Mouse (Mus musculus) embryonic stem cell, embryonic (primary cell): ENCODE measurements at regions not wholly inside any gene's neighbourhood (a gene's known extent, or its start where the extent isn't known, plus 50 kb on each side); places are given as distances from the start of the nearest gene placed in this dataset.

Experiments used
- CTCF ChIA-PET, 4 experiments: fragments of 300-600 bp in 2 of 4; fragments of 350-600 bp in 2 of 4; sonication (Branson Sonifier 250); formaldehyde crosslinking; loops; one replicate each; lab custom pipeline; 2022; ENCODE audit warnings: inconsistent platforms in 2 of 4; lab: Charles Lee
- POLR2A ChIA-PET, 4 experiments: fragments of 300-600 bp in 2 of 4; fragments of 350-600 bp in 2 of 4; sonication (Branson Sonifier 250); formaldehyde crosslinking; loops; one replicate each; lab custom pipeline; 2022; ENCODE audit warnings: antibody characterized with exemption in 4 of 4, inconsistent platforms in 1 of 4; lab: Charles Lee

DNA sequence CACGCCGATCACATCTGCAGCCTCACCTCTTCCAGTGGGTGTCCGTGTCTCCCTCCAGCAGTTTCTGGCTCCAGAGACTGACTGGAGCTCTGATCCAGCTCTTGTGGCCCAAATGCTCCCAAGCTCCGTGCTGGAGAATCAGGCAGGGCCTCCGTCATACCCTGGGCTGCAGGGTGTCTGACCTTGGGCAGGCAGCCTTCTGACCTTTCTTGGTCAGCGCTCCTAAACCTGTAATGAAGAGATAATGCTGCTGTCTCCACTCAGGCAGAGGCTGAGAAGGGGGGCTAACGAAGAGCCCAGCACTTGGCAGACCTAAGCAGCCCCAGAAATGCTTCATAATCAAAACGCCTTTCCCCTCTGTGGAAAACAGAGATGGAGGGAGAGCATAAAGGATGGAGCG lies 89.9 kb upstream of the Mef2a start:
- CTCF ChIA-PET: interaction anchor here in 1 of 4 experiments (2.6 kb wide), 1 partner anchor 167 kb away, joined by 7 read pairs; no protein-coding TSS in a partner anchor
- POLR2A ChIA-PET: no interaction called here

DNA sequence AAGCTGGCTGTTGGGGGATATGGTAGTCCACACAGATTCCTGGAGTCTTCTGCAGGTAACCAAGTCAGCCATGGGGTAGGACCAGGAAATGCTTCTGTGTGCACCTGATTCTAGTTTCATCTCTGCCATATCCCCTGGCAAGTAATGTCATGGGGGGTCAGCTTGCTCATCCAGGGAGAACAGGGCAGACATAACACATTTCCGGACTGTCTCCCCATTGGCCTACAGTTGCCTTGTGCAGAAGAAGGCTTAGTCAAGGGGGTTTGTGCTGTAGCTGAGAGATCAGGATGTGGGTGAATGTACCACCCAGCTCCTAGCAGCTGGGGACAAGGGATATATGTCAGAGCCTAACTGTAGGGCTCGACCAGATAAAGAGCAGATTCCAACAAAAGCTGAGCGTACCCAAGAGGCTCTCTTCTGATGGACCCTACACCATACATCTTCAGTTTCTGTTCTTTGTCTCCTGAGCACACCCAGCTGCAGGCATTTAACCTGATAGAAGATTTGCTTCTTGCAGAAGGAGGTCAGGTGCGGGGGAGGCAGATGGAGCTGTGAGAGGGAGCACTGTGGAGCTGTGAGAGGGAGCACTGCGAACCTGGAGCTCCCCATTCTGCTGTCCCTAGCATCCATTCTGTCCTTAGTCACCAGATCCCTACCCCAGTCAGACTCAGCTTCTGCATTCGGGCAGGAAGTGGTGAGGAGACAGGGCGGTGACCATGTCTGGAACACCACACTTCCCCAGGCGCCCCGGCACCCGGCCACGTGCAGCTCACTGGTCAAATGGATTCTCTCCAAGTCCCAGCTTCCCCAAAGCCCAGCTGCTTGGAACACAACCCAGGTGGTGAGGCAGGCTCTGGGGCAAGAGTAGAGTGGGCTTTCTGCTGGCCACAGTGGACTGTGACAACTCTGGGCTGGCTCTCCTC lies 88.9 kb upstream of the Mef2a start:
- POLR2A ChIA-PET: interaction anchor here in 2 of 4 experiments (1.0 to 1.5 kb wide), 2 partner anchors 10 to 18 kb away, joined by 3 to 6 read pairs; no protein-coding TSS in a partner anchor
- CTCF ChIA-PET: interaction anchor here in 1 of 4 experiments (2.6 kb wide), 1 partner anchor 168 kb away, joined by 7 read pairs; no protein-coding TSS in a partner anchor

DNA sequence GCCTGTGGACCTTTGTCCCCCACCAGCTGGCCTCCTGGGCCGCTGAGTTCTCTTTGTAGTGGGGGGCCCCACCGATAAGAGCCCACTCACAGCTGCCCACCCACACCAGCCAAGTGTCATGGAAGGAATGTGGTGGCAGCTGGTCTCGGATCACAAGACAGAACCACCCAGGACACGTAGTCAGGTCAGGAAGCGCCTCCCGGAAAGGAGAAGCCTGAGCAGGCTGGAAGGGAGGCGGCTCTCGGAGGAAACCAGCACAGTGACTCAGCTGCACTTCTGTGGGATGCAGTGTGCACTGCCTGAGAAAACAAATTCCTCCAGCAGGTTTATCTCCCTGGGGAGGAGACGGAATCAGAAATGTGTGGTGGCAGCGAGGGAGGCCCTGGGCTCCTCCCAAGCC lies 87.2 kb upstream of the Mef2a start:
- POLR2A ChIA-PET: no interaction called here
- CTCF ChIA-PET: no interaction called here

DNA sequence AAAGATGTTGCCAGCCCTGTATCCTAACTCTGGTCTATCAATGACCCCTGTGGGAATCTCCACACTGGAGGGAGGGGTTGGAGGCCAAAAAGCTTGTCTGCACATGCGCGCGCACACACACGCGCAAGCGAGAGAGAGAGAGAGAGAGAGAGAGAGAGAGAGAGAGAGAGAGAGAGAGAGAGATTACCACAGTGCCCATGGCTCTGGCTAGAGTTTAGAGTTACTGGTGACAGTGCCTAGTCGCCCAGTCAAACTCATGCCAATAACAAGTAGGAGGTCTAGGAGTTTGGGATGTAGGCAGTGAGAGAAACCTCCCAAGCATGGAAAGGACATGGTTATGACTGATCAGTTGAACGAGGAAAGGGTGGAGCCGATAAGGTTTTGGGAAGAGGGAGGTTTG lies 86.6 kb upstream of the Mef2a start:
- CTCF ChIA-PET: interaction anchor here in 1 of 4 experiments (0.6 kb wide), 1 partner anchor 275 kb away, joined by 6 read pairs; no protein-coding TSS in a partner anchor
- POLR2A ChIA-PET: interaction anchor here in 1 of 4 experiments (0.8 kb wide), 1 partner anchor 779 kb away, joined by 6 read pairs; no protein-coding TSS in a partner anchor

DNA sequence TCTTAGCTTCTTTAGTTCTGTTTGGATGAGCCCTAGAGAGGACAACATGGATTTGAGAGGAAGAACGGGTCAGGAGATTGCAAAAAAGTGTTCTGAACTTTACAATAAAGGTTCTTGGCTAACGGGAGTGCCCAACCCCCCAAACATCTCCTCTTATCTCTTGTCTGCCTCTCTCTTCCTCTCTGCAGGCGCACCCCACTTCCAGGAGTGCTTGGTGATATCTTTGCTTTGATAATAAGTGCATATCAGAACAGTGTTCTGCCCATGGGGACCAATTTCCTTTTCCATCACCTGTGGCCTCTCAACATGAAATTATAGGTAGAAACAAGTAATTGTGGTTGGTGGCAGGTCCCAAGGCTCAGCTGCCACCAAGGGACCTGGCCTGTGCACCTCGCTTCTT lies 86.0 kb upstream of the Mef2a start:
- ChIA-PET POLR2A (interaction anchor here in 1 of 4 experiments (0.8 kb wide), 1 partner anchor 778 kb away, joined by 6 read pairs; no protein-coding TSS in a partner anchor), CTCF (interaction anchor here in 1 of 4 experiments (0.6 kb wide), 1 partner anchor 274 kb away, joined by 6 read pairs; no protein-coding TSS in a partner anchor)

DNA sequence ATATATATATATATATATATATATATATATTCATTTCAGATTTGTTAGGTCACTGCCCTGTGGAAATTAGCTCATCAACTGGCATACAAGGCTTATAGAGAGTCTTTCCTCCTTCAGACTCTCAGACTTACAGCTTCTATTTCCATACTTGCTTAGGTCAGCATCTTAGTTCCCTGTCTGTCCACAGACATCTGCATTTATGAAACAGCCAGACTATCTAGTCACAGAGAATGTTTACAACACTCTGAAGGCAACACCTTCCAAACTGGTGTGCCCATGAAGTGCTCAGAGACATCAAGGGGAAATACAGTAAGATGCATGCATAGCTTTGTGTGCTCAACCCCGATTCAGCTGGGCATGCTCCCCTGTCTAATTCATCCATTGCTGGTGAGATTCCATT lies 85.2 kb upstream of the Mef2a start:
- ChIA-PET POLR2A (no interaction called here), CTCF (interaction anchor here in 1 of 4 experiments (0.5 kb wide), 1 partner anchor 13 kb away, joined by 5 read pairs; no protein-coding TSS in a partner anchor)

DNA sequence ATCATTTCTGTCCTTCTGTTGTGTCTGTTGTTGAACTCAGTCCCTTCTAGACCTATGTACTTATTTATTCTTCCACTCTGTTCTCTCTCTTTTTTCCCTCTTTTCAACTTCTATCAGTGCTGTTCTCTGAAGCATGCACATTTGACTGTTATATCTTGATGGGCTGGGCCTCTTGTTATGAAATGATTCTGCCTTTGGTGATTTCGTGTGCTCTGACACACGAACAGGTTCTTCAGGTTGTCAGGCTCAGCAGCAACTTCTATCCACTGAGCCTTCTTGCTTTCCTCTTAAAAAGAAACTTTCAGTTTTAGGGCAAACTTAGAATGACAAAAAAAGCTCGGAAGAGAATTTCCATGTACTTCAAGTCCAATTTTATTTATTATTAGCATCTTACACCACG lies 83.4 kb upstream of the Mef2a start:
- CTCF ChIA-PET: no interaction called here

DNA sequence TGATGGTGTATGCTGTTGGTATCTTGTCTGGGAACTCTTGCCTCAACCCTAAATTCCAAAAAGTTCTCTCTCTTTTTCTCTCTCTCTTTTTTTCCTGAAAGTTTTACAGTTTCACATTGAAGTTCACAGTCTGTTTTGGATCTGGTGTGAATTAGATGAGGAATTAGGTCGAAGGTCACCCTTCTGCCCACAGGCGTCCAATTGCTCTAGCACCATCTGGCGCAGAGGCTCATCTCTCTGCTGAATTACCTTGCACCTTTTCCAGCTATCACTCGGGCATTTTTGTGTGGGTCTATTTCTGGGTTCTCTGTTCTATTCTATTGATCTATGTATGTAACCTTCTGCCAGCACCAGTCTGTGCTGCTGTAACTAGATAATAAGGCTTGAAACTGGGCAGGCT lies 81.8 kb upstream of the Mef2a start:
- CTCF ChIA-PET: no interaction called here
- POLR2A ChIA-PET: no interaction called here

More for the DNA sequence above, 83.4 kb upstream of the Mef2a start:
- POLR2A ChIA-PET: no interaction called here

DNA sequence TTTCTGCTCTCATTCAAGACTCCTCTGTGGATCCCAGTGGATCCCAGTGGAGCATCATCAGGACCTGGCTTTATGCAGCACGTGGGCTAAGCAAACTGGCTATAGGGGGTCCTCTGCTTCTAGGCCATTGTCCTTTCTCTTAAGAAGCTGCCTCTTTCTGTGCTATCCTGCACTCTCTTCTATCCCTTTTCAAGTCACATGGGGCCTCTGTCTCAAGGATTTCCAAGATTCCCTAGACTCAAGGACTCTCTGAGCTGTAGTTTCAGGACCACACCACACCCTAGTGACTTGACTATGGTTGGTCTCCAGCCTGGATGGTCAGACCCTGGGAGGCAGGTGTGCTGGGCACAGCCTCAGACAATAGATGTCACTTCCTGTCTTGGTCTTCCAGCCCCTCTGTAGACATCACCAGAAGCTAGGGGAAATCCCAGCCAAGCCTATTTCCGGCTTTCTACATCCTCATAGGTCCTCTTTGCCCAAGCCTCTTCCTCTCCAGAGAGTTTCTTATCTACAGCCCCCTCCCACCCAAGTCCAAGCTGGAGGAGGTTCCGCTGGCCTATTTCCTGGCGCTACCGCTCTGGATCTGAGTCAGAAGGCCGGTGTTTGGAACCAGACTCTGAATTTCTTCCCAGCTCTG lies 78.6 kb upstream of the Mef2a start:
- ChIA-PET CTCF (no interaction called here), POLR2A (interaction anchor here in 1 of 4 experiments (1.2 kb wide), 1 partner anchor 13 kb away, joined by 3 read pairs; no protein-coding TSS in a partner anchor)

DNA sequence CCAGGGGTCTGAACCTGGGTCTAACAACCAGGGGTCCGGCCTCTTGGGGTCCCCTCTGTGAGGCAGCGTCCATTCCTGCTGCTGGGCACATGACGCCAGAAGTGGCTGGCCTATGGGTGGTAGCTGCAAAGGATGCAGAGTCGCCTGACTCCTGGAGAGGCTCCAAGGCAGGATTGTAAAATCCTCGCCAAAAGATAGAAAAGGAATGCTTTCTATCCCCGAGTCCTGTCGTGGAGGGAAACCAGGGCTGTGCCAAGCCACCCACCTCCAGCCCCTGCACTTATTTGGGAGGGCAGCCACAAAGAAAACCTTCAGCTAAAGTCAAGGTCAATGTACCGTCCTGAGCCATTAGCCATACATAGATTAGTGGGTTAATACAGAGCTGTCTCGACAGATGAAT lies 73.9 kb upstream of the Mef2a start:
- CTCF ChIA-PET: interaction anchor here in 1 of 4 experiments (0.5 kb wide), 1 partner anchor 1750 kb away, joined by 5 read pairs; no protein-coding TSS in a partner anchor
- POLR2A ChIA-PET: interaction anchor here in 1 of 4 experiments (0.9 kb wide), 1 partner anchor 28 kb away, joined by 3 read pairs; no protein-coding TSS in a partner anchor

DNA sequence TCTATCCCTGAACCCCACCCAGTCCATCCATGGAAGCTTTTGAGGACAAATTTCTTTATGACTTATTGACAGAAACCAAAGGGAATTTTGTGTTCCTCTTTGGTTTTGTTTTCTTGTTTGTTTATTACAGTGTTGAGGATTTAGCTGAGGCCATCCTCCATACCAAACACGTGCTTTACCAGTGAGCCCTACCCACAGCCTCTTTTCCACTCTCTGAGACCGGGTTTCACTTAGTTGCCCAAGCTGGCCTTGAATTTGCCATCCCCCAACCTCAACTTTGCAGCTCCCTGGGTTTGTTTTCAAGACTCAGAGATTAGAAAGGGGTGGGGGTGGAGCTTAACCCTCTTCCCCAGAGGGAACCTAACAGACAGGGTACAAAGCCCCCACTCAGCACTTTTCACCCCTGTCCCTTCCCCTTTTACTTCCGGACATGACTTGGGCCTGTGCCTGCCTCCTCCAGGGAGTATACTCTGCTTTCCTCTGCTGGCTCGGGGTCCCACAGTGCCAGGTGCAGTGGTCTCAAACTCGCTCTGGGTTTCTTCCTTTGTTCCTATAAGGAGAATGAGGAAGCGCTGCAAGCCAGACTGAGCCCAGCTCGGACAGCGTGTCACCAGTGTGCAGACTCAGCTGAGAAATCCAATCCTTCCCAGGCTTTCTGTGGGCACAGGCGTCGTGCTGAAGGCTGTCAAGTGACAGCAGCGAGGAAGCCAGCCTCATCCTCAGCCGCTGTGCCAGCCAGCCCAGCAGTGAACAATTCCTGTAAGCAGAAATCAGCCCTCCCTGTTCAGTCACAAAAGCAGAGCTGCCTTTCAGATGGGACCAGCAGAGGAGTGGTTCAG lies 72.8 kb upstream of the Mef2a start:
- POLR2A ChIA-PET: interaction anchor here in 1 of 4 experiments (0.6 to 0.9 kb wide), 2 partner anchors 12 to 27 kb away, joined by 3 read pairs; no protein-coding TSS in a partner anchor

DNA sequence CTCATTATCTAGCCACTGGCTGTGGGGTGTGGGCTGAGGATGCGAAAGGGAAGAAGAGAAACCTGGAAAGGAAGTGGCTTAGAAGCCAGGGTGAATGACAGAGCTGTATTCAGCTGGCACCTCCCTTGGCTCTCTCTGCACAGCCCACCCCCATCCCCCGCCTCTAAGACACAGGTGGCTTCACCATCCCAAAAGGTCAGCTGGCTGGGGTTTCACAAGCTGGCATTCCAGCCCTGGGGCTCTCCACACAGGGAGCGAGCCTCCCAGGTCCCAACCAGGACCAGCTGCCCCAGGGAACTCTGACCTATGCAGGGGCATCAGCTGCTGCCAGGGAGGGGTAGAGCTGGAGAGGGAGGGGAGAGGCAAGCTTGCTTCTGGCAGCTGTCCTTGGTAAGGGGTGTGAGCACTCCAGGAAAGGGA lies 71.9 kb upstream of the Mef2a start:
- CTCF ChIA-PET: no interaction called here
- POLR2A ChIA-PET: no interaction called here

More for the DNA sequence above, 72.8 kb upstream of the Mef2a start:
- CTCF ChIA-PET: interaction anchor here in 1 of 4 experiments (0.5 to 0.6 kb wide), 2 partner anchors 13 to 1115 kb away, joined by 3 to 5 read pairs; no protein-coding TSS in a partner anchor

DNA sequence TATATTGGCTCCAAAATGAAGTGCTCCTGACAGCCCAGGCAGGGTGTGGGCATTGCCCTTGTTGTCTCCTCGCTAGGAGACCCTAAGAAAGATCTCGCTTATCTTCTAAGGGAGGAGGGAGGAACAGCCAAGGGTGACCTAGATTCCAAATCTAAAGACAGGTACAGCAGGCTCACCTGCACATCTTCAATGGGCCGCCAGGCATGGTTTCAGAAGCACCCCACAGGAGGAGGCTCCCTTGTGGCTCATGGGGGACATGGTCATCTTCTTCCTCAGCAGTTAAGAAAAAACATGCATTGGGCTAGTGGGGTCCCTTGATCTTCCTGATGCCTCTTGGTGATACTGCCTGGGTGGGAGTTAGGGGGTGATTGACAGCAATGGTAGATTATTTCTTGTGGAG lies 71.0 kb upstream of the Mef2a start:
- POLR2A ChIA-PET: interaction anchor here in 1 of 4 experiments (0.7 kb wide), 1 partner anchor 18 kb away, joined by 3 read pairs; no protein-coding TSS in a partner anchor
- CTCF ChIA-PET: no interaction called here

DNA sequence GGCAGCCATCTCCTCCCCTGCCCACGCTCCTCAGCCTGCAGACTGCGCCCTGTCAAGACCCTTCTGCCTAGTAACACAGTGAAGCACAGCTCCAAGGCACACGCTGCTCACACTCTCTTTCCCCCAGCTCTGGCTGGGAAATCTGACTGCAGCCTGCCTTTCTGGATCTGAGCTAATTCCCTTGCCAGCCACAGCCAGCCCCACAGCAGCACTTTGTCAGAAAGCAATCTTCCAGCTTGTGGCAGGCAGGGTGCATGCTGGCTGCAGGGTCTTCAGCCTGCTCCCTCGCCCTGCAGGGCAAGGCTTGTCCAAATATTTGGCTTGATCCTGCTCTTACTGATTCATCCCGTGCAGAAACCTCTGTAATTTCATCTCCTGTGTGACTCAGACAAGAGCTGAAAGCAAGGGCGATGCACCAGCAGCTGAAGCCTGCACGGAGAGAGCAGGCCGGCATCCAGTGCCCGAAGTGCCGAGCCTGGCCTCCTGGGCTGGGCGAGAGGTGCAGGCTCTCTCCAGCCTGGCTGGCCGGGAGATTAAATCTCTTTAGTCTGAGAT lies 70.4 kb upstream of the Mef2a start:
- CTCF ChIA-PET: no interaction called here
- POLR2A ChIA-PET: interaction anchor here in 1 of 4 experiments (0.7 kb wide), 1 partner anchor 18 kb away, joined by 3 read pairs; no protein-coding TSS in a partner anchor

DNA sequence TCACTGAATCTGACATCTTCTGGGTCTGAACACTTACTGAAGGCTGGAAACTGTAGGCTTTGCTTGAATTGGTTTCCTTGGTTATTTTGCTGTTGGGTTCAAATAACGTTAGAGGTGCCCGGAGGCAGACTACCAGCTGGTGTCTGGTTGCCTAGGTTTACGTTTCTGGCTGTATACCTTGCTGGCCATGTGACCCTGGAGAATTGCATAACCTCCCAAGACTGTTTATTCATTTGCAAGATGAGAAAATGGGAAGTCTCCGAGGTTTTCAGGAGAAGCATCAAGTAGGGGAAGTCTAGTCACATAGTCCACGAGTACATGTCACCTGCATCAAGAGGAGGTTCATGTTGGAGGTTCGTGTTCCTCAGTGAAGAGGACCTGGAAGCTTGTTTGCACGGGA lies 69.6 kb upstream of the Mef2a start:
- CTCF ChIA-PET: no interaction called here
- POLR2A ChIA-PET: no interaction called here

DNA sequence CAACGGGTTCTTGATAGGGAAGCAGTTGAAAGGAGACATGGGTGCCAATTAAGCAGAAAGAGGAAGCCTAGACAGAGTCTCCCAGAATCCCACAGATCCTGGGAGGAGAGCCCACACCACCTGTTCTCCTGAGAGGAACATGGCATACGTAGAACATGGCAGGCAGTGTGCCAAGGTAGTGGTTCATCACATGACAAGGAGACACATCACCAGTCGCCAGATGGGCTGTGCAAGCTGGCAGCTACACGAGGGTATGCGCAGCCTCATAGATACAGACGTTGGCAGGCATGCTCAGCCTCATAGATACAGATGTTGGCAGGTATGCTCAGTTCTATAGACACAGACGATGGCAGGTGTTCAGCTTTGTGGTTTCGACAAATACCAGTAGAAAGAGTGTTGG lies 68.1 kb upstream of the Mef2a start:
- POLR2A ChIA-PET: no interaction called here

DNA sequence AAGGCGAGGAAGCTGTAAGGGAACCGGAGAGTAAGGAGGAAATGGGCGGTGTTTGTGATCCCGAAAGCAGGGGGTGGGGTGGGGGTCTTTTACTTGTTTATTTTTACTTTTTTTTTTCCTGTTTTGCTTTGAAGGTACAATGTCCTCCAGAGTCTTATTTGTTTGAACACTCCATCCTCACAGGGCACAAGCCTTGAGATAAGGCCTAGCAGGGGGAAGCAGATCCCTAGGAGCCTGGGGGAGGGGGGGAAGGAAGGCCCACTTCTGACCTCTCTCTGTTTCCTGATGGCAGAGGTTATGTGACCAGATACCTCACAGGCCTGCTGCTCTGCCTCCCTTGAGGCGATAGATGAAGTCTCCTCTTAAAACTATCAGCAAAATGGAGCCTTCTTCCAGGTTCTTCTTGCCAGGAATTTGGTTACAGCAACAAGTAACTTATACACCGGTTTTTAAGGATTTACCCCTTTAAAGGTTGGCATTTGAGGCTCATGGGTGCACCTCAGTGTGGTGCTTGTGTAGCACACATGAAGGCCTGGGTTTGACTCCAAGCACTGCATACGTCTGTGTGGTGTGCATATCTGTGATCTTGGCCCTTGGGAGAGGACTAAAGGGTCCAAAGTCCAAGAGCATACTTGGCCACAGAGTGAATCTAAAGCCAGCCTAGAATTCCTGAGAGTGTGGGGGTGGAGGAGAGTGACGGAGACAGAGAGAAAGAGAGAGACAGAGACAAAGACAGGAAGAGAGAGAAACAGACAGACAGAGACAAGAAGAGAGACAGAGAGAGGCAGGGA lies 64.8 kb upstream of the Mef2a start:
- CTCF ChIA-PET: interaction anchor here in 1 of 4 experiments (0.6 kb wide), 1 partner anchor 1579 kb away, joined by 3 read pairs; no protein-coding TSS in a partner anchor
- POLR2A ChIA-PET: no interaction called here

More for the DNA sequence above, 68.1 kb upstream of the Mef2a start:
- CTCF ChIA-PET: interaction anchor here in 1 of 4 experiments (0.6 kb wide), 1 partner anchor 317 kb away, joined by 3 read pairs; no protein-coding TSS in a partner anchor
